Mouse (Mus musculus) ES-Bruce4 (cell line): ENCODE measurements around the gene Rasal2.

Experiments used
- CTCF ChIP-seq: IDR thresholded peaks from one replicate; pipeline ENCODE4 v1.8.1; 2011; ENCODE audit warnings: low read depth, low read length
- EP300 ChIP-seq: IDR thresholded peaks from 2 replicates; pipeline ENCODE4 v1.6.1; 2011; ENCODE audit warnings: low read depth, low read length; ENCODE audit not compliant: insufficient read depth
- POLR2A ChIP-seq: IDR thresholded peaks from one replicate; pipeline ENCODE4 v1.8.1; 2011; ENCODE audit warnings: low read length; ENCODE audit not compliant: insufficient read depth

- TF ChIP-seq CTCF (no peak), POLR2A (no peak), EP300 (no peak)
Observed at GRCm38 (mm10) chr1:157445398-157445910, 33.1 kb upstream of the Rasal2 start.
